Mouse (Mus musculus) liver, postnatal 0 days (tissue): ENCODE measurements around the gene Catsperb. TPM values are rescaled to one million over a fixed set of nuclear protein-coding genes. Genes with fewer than 3 reads are reported as not detected.
"Not testable (repeated sequence)": the region's sequence is repeated elsewhere in the genome, so short reads cannot be mapped to it uniquely, and the experiment has no call there.

Source experiments
- ATAC-seq: fragments of 200-750 bp; cut with Nextera tagmentation; 2 replicates; pipeline ENCODE4 v1.8.0; 2017; ENCODE audit warnings: mild to moderate bottlenecking, moderate library complexity
- DNase-seq: peaks from one replicate; pipeline ENCODE4 v3.0.0-alpha.2; 2016
- H3K27ac ChIP-seq: fragments of 300-500 bp; sonication (generic); 2 replicates; pipeline ENCODE4 v1.5.1; 2014; ENCODE audit warnings: antibody characterized with exemption, moderate library complexity, mild to moderate bottlenecking, low read depth
- H3K27me3 ChIP-seq: fragments of 300-500 bp; sonication (generic); 2 replicates; pipeline ENCODE4 v1.6.1; 2014; ENCODE audit warnings: low read length, control low read depth, mixed read lengths; ENCODE audit not compliant: insufficient read depth
- H3K36me3 ChIP-seq: fragments of 300-500 bp; sonication (generic); replicated peaks from 2 replicates; pipeline ENCODE4 v1.6.1; 2014; ENCODE audit warnings: mild to moderate bottlenecking, control low read depth, low read length, moderate library complexity, mixed read lengths; ENCODE audit not compliant: insufficient read depth
- H3K4me1 ChIP-seq: fragments of 300-500 bp; sonication (generic); 2 replicates; pipeline ENCODE4 v1.6.1; 2014; ENCODE audit warnings: antibody characterized with exemption, mild to moderate bottlenecking, control low read depth; ENCODE audit not compliant: insufficient read depth
- H3K4me2 ChIP-seq: fragments of 300-500 bp; sonication (generic); 2 replicates; pipeline ENCODE4 v1.6.1; 2014; ENCODE audit warnings: low read depth, mild to moderate bottlenecking, low read length, moderate library complexity, mixed read lengths
- H3K4me3 ChIP-seq: fragments of 300-500 bp; sonication (generic); 2 replicates; pipeline ENCODE4 v1.5.1; 2014; ENCODE audit warnings: low read depth, low read length
- H3K9ac ChIP-seq: fragments of 300-500 bp; sonication (generic); replicated peaks from 2 replicates; pipeline ENCODE4 v1.6.1; 2014; ENCODE audit warnings: mild to moderate bottlenecking, moderate library complexity
- H3K9me3 ChIP-seq: fragments of 300-500 bp; sonication (generic); 2 replicates; pipeline ENCODE4 v1.6.1; 2016; ENCODE audit warnings: mild to moderate bottlenecking, control low read depth, low read length, mixed read lengths
- CTCF ChIP-seq: sonication (generic); IDR thresholded peaks from 2 replicates; pipeline ENCODE4 v1.5.1; 2016; ENCODE audit warnings: antibody characterized with exemption, low read depth
- EP300 ChIP-seq: IDR thresholded peaks from 2 replicates; pipeline ENCODE4 v1.6.1; 2016; ENCODE audit warnings: antibody characterized with exemption, low read depth, mild to moderate bottlenecking
- WGBS: fragments of 180-500 bp; shearing (Covaris S2); extraction: QIAGEN DNeasy Blood & Tissue Kit; methylation state at CpG from one replicate; pipeline ENCODE4 v1.1.7; 2014; ENCODE audit not compliant: insufficient replicate concordance; 5-methylcytosine and 5-hydroxymethylcytosine counted together
- polyA plus RNA-seq: library from polyadenylated mRNA; unstranded; fragments of >200 nt; fragmentation: Nextera tagmentation; extraction: Ambion mirVana; gene quantifications from 2 replicates; pipeline ENCODE4 v1.2.1, GENCODE M21; 2015

Catsperb gene
- not detected in 2 replicates for polyA plus RNA-seq

- H3K9ac ChIP-seq, H3K36me3 ChIP-seq, ATAC-seq, H3K27ac ChIP-seq, H3K9me3 ChIP-seq, DNase-seq, H3K4me1 ChIP-seq, H3K4me2 ChIP-seq, H3K27me3 ChIP-seq, H3K4me3 ChIP-seq: not testable (repeated sequence)
- 85% methylated on average over 1 of the region's 1 CpGs for WGBS
Observed at GRCm38 (mm10) chr12:101404353-101404752, at the start of gene Catsperb. Gene Catsperb (plus strand): TSS chr12:101404653.

- H3K4me1 ChIP-seq, H3K4me2 ChIP-seq, H3K4me3 ChIP-seq, DNase-seq, ATAC-seq, H3K36me3 ChIP-seq, H3K9me3 ChIP-seq, H3K27me3 ChIP-seq, H3K9ac ChIP-seq, H3K27ac ChIP-seq: not testable (repeated sequence)
- WGBS, result 68% methylated on average over 1 of the region's 1 CpGs
Observed at GRCm38 (mm10) chr12:101361468-101361867, 43.0 kb upstream of the Catsperb start.

- not testable (repeated sequence) for H3K27me3 ChIP-seq, DNase-seq, H3K9me3 ChIP-seq, H3K27ac ChIP-seq, ATAC-seq, H3K36me3 ChIP-seq, H3K9ac ChIP-seq, H3K4me1 ChIP-seq, H3K4me2 ChIP-seq, H3K4me3 ChIP-seq
- no CpG with 5 or more reads among the region's 1 CpGs for WGBS
Observed at GRCm38 (mm10) chr12:101381460-101381859, 23.0 kb upstream of the Catsperb start.

- no peaks in the 10 kb centered on the region for H3K9me3 ChIP-seq
- H3K4me1 ChIP-seq, result no peaks in the 10 kb centered on the region
- H3K27me3 ChIP-seq, result no peaks in the 10 kb centered on the region
- WGBS, result 71% methylated on average over 1 of the region's 1 CpGs
- H3K36me3 ChIP-seq, result no peaks in the 10 kb centered on the region
- no peak overlapping the region for H3K4me2 ChIP-seq
- no peak for TF ChIP-seq CTCF
- TF ChIP-seq EP300, result no peak
- H3K4me3 ChIP-seq, result no peak overlapping the region
- ATAC-seq, result no peak
- no peak overlapping the region for H3K9ac ChIP-seq
- DNase-seq, result no peak
- no peak overlapping the region for H3K27ac ChIP-seq
Observed at GRCm38 (mm10) chr12:101426131-101426530, 21.7 kb downstream of the Catsperb start.

- Histone ChIP-seq H3K4me1 (no peaks in the 10 kb centered on the region), H3K36me3 (no peaks in the 10 kb centered on the region), H3K9ac (no peak overlapping the region), H3K27me3 (no peaks in the 10 kb centered on the region), H3K4me3 (no peak overlapping the region), H3K9me3 (no peaks in the 10 kb centered on the region), H3K27ac (no peak overlapping the region), H3K4me2 (no peak overlapping the region)
- DNase-seq (no peak), ATAC-seq (no peak)
- TF ChIP-seq EP300, result no peak
- TF ChIP-seq CTCF, result no peak
- 86% methylated on average over 5 of the region's 5 CpGs for WGBS
Observed at GRCm38 (mm10) chr12:101462051-101462450, 57.6 kb downstream of the Catsperb start.

- H3K27ac ChIP-seq, result no peak overlapping the region
- H3K9ac ChIP-seq, result no peak overlapping the region
- ATAC-seq (no peak), DNase-seq (no peak)
- H3K4me2 ChIP-seq, result no peak overlapping the region
- no peaks in the 10 kb centered on the region for H3K4me1 ChIP-seq
- no peak overlapping the region for H3K4me3 ChIP-seq
- no peaks in the 10 kb centered on the region for H3K36me3 ChIP-seq
- no peaks in the 10 kb centered on the region for H3K9me3 ChIP-seq
- H3K27me3 ChIP-seq, result no peaks in the 10 kb centered on the region
- TF ChIP-seq CTCF (no peak), EP300 (no peak)
Observed at GRCm38 (mm10) chr12:101483571-101483970, 79.1 kb downstream of the Catsperb start.

- not testable (repeated sequence) for H3K27me3 ChIP-seq, H3K36me3 ChIP-seq, H3K4me3 ChIP-seq, H3K27ac ChIP-seq, H3K4me2 ChIP-seq, H3K9me3 ChIP-seq, H3K9ac ChIP-seq, H3K4me1 ChIP-seq, DNase-seq, ATAC-seq
- 66% methylated on average over 2 of the region's 2 CpGs for WGBS
Observed at GRCm38 (mm10) chr12:101511326-101511725, 106.9 kb downstream of the Catsperb start.

GRCm38 (mm10) chr12:101606622-101607021, 202.2 kb downstream of the Catsperb start:
- not testable (repeated sequence) for H3K9me3 ChIP-seq, H3K27me3 ChIP-seq, H3K9ac ChIP-seq, H3K36me3 ChIP-seq, H3K4me3 ChIP-seq, DNase-seq, ATAC-seq, H3K4me1 ChIP-seq, H3K4me2 ChIP-seq, H3K27ac ChIP-seq
